Mouse (Mus musculus) lung, postnatal 0 days (tissue): ENCODE measurements around the gene Dhrs13. TPM values are rescaled to one million over a fixed set of nuclear protein-coding genes. Genes with fewer than 3 reads are reported as not detected.

Experiments
- ATAC-seq: fragments of 200-750 bp; cut with Nextera tagmentation; 2 replicates; pipeline ENCODE4 v1.8.0; 2017; ENCODE audit warnings: moderate library complexity
- DNase-seq: peaks from one replicate; pipeline ENCODE4 v3.0.0-alpha.2; 2016; ENCODE audit warnings: low spot score
- H3K27ac ChIP-seq: fragments of 300-500 bp; sonication (generic); 2 replicates; pipeline ENCODE4 v1.5.1; 2014; ENCODE audit warnings: antibody characterized with exemption, mild to moderate bottlenecking, low read length, mixed read lengths
- H3K27me3 ChIP-seq: fragments of 300-500 bp; sonication (generic); replicated peaks from 2 replicates; pipeline ENCODE4 v1.6.1; 2014; ENCODE audit warnings: low read length, mixed read lengths; ENCODE audit not compliant: insufficient read depth
- H3K36me3 ChIP-seq: fragments of 300-500 bp; sonication (generic); 2 replicates; pipeline ENCODE4 v1.6.1; 2014; ENCODE audit warnings: low read length, mixed read lengths; ENCODE audit not compliant: insufficient read depth
- H3K4me1 ChIP-seq: fragments of 300-500 bp; sonication (generic); 2 replicates; pipeline ENCODE4 v1.6.1; 2014; ENCODE audit warnings: antibody characterized with exemption, low read depth, low read length, mixed read lengths; ENCODE audit not compliant: insufficient read depth
- H3K4me2 ChIP-seq: fragments of 300-500 bp; sonication (generic); replicated peaks from 2 replicates; pipeline ENCODE4 v1.6.1; 2014; ENCODE audit warnings: low read depth, mild to moderate bottlenecking, low read length, moderate library complexity, mixed read lengths
- H3K4me3 ChIP-seq: fragments of 300-500 bp; sonication (generic); 2 replicates; pipeline ENCODE4 v1.5.1; 2014; ENCODE audit warnings: low read depth, low read length
- H3K9ac ChIP-seq: fragments of 300-500 bp; sonication (generic); replicated peaks from 2 replicates; pipeline ENCODE4 v1.6.1; 2014; ENCODE audit warnings: low read depth, mild to moderate bottlenecking
- H3K9me3 ChIP-seq: fragments of 300-500 bp; sonication (generic); 2 replicates; pipeline ENCODE4 v1.6.1; 2016; ENCODE audit warnings: low read length, mixed read lengths
- CTCF ChIP-seq: IDR thresholded peaks from 2 replicates; pipeline ENCODE4 v1.5.1; 2016; ENCODE audit warnings: antibody characterized with exemption, mild to moderate bottlenecking
- EP300 ChIP-seq: IDR thresholded peaks from 2 replicates; pipeline ENCODE4 v1.6.1; 2016; ENCODE audit warnings: antibody characterized with exemption, mild to moderate bottlenecking, control low read depth
- WGBS: fragments of 180-500 bp; shearing (Covaris S2); extraction: QIAGEN DNeasy Blood & Tissue Kit; methylation state at CpG from one replicate; pipeline ENCODE4 v1.1.7; 2014; 5-methylcytosine and 5-hydroxymethylcytosine counted together
- microRNA counts: library from miRNA; unstranded; fragments of <30 nt; microRNA quantifications from one replicate; lab custom pipeline; 2015
- microRNA-seq: library from miRNA; unstranded; fragments of <30 nt; microRNA quantifications from one replicate; pipeline ENCODE4, GENCODE M21; 2016
- polyA plus RNA-seq: library from polyadenylated mRNA; unstranded; fragments of >200 nt; fragmentation: Nextera tagmentation; extraction: Ambion mirVana; gene quantifications from 2 replicates; pipeline ENCODE4 v1.2.1, GENCODE M21; 2015

The Dhrs13 gene
- polyA plus RNA-seq, 1 experiment from 2014 or later = 9.4 TPM

DNA sequence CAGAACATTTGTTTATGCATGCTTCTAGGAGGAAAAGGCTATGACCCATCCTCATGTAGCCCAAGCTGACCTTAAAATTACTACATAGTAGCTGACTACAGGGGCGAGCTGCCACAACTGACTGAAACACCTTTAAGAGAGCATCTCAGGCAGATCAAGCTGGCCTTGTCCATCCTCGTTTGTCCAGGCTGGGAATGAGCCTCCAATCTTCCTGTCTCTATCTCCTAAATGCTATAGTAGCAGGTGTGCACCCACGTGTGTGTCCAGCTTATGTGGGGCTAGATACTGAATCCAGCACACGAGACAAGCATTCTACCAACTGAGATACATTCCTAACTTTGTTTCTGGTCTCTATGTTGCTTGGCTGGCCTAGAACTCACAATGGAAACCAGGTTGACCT, 42.6 kb downstream of the Dhrs13 start:
- peaks cover 3% of the 10 kb centered on the region; the same call in 1 of the 2 replicates for H3K4me1 ChIP-seq
- H3K27me3 ChIP-seq = no peaks in the 10 kb centered on the region
- DNase-seq (no peak), ATAC-seq (no peak)
- TF ChIP-seq EP300 (no peak), CTCF (no peak)
- H3K9me3 ChIP-seq = no peaks in the 10 kb centered on the region
- no peak overlapping the region for H3K4me3 ChIP-seq
- H3K27ac ChIP-seq = no peak overlapping the region
- WGBS = 87% methylated on average over 4 of the region's 4 CpGs
- no peak overlapping the region for H3K4me2 ChIP-seq
- H3K9ac ChIP-seq = no peak overlapping the region
- peaks cover 28% of the 10 kb centered on the region; the same call in 1 of the 2 replicates for H3K36me3 ChIP-seq

DNA sequence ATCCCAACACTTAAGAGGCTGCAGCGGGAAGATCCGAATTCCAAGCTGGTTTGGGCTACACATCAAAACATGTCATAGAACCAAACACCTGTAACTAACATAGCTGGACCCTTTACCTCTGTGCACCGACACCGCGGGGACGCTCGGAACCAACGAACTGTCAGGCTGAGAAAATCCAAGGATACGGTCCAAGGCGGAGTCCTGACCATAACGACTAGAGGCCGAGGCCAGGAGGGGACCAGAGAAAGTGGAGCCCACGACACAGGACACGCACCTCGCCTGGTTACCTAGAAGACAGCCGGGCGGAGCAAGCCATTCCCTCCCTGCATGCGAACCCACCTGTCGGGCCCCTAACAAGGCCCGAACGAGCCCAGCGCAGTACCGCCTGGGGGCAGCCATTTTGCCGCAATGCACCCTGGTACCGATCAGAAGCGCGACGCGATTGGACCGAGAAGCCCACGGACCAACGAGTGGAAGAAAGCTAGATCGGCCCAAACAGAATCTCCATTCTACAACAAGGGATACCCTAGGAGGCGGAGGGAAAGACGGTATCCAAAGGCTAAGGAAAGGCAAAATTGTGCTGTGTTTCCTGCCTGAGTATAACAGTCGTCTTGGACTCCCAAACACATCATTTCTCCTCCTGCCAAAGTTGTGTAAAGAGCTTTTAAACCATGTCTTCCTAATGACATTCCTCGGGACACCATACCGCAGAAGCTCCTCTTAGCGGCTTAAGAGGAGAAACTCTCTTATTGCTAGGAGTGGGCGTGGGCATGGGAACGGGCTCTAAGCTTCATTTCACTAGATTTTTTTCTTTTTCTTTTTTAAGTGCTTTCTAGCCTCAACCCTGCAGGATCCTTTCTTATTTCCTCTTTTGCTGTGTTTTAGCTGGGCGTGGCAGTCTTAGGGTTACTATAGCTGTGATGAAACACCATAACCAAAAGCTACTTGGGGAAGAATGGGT, 48.2 kb downstream of the Dhrs13 start, which contains the start of gene Eral1:
Gene Eral1, minus strand, starts transcription at position 423 of the 961 bp plus-strand sequence.
- peak; percentile 92 for DNase-seq
- Histone ChIP-seq H3K4me1 (peaks cover 5% of the 10 kb centered on the region; the same call in 1 of the 2 replicates), H3K4me3 (peak within 1 kb of the TSS; percentile 80), H3K27ac (peak within 1 kb of the TSS; percentile 48; the same call in 1 of the 2 replicates), H3K36me3 (peaks cover 5% of the 10 kb centered on the region; the same call in 1 of the 2 replicates), H3K27me3 (no peaks in the 10 kb centered on the region), H3K4me2 (peak within 1 kb of the TSS; percentile 72), H3K9me3 (no peaks in the 10 kb centered on the region), H3K9ac (peak within 1 kb of the TSS; percentile 88)
- TF ChIP-seq CTCF = no peak
- peak; percentile 98 for ATAC-seq
- WGBS = 1% methylated on average over 42 of the region's 42 CpGs

DNA sequence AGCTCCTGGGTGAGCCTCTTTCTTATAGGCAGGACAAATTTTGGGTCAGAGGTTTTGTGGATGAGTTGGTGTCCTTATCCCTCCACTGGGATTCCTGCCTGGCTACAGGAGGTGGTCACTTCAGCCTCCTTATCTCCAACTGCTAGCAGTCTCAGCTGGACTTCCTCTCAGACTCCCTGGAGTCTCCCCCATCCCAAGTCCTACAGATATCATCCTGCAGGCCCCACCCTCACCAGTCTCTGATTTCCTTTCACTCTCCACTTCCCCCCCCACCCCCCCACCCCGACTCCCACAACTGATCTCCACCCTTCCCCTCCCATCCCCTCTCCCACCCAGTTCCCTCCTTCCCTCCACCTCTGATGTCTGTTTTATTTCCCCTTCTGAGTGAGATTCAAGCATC, 51.5 kb downstream of the Dhrs13 start:
- no peaks in the 10 kb centered on the region for H3K27me3 ChIP-seq
- peaks cover 5% of the 10 kb centered on the region; the same call in 1 of the 2 replicates for H3K4me1 ChIP-seq
- WGBS = 13% methylated on average over 1 of the region's 1 CpGs
- DNase-seq = no peak
- no peak for TF ChIP-seq CTCF
- TF ChIP-seq EP300 = no peak
- H3K4me3 ChIP-seq = no peak overlapping the region
- no peak overlapping the region for H3K9ac ChIP-seq
- H3K9me3 ChIP-seq = no peaks in the 10 kb centered on the region
- H3K4me2 ChIP-seq = no peak overlapping the region
- no peaks in the 10 kb centered on the region for H3K36me3 ChIP-seq
- no peak for ATAC-seq
- no peak overlapping the region for H3K27ac ChIP-seq

DNA sequence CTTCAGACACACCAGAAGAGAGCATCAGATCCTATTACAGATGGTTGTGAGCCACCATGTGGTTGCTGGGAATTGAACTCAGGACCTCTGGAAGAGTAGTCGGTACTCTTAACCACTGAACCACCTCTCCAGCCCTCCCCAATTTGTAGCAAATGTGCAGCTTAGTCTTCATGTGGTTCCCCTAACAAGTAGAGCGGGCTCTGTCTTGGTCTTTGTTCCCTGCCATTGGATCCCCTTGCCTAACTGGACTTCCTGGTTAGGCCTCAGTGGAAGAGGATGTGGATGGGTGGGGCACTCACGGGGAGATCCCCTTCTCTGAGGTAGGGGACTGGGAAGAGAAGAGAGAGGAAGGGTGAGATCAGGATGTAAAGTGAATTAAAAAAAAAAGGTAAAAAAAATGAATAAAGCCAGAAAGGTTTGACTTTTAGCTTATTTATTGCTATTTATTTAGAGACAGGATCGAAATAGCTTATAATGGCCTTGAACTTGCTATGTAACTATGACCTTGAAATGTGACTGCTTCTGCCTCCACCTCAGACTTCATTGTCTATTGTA, 54.9 kb downstream of the Dhrs13 start:
- no peaks in the 10 kb centered on the region for H3K4me1 ChIP-seq
- no peak for TF ChIP-seq EP300
- TF ChIP-seq CTCF = no peak
- no peaks in the 10 kb centered on the region for H3K27me3 ChIP-seq
- 73% methylated on average over 4 of the region's 4 CpGs for WGBS
- ATAC-seq = no peak
- H3K4me3 ChIP-seq = no peak overlapping the region
- no peaks in the 10 kb centered on the region for H3K36me3 ChIP-seq
- no peak overlapping the region for H3K4me2 ChIP-seq
- H3K9me3 ChIP-seq = no peaks in the 10 kb centered on the region
- DNase-seq = no peak
- no peak overlapping the region for H3K27ac ChIP-seq
- no peak overlapping the region for H3K9ac ChIP-seq

MicroRNAs within 50 kb of the gene (microRNA counts, 519-probe panel; counts per million panel counts)
- microRNA mmu-miR-144 (lab: Ali Mortazavi, UCI) (6,049 counts per million, percentile 78 among the panel's probes with 10 or more counts), microRNA mmu-miR-451 (lab: Ali Mortazavi, UCI) (6,531 counts per million, percentile 87 among the panel's probes with 10 or more counts)

Small RNA genes within 50 kb of the gene (microRNA-seq; reads per million reads assigned to microRNA genes)
- 552 reads per million, percentile 68 among the genes with 10 or more reads in this experiment for gene Mir144
- not detected for gene Mir451a
- not detected for gene Mir451b

Other genes starting within 250 kb of the Dhrs13 start
- gene Gm10277, start 244.5 kb upstream of the Dhrs13 start, polyA plus RNA-seq = 0.90 and 1.2 TPM in 2 replicates
- 0.23 and 0.40 TPM in 2 replicates for gene Pipox, start 138.2 kb upstream of the Dhrs13 start, polyA plus RNA-seq
- 0.04 and 0.06 TPM in 2 replicates for gene Sez6, start 101.5 kb upstream of the Dhrs13 start, polyA plus RNA-seq
- 7.7 and 9.0 TPM in 2 replicates for gene Phf12, start 49.5 kb upstream of the Dhrs13 start, polyA plus RNA-seq
- 55.6 and 58.3 TPM in 2 replicates for gene Flot2, start 5.7 kb downstream of the Dhrs13 start, polyA plus RNA-seq
- 14.8 and 17.7 TPM in 2 replicates for gene Eral1, start 48.1 kb downstream of the Dhrs13 start, polyA plus RNA-seq
- gene Fam222b, start 62.4 kb downstream of the Dhrs13 start, polyA plus RNA-seq = 8.6 and 10.0 TPM in 2 replicates
- 33.0 and 33.9 TPM in 2 replicates for gene Traf4, start 133.3 kb downstream of the Dhrs13 start, polyA plus RNA-seq
- gene Nek8, start 144.4 kb downstream of the Dhrs13 start, polyA plus RNA-seq = 11.7 and 14.4 TPM in 2 replicates
- gene Tlcd1, start 144.4 kb downstream of the Dhrs13 start, polyA plus RNA-seq = 18.2 and 20.0 TPM in 2 replicates
- 991 and 1,079 TPM in 2 replicates for gene Rpl23a, start 151.3 kb downstream of the Dhrs13 start, polyA plus RNA-seq
- 103 and 104 TPM in 2 replicates for gene Rab34, start 156.2 kb downstream of the Dhrs13 start, polyA plus RNA-seq
- 8.1 and 11.2 TPM in 2 replicates for gene Proca1, start 161.1 kb downstream of the Dhrs13 start, polyA plus RNA-seq
- 96.2 and 109 TPM in 2 replicates for gene Sdf2, start 213.5 kb downstream of the Dhrs13 start, polyA plus RNA-seq
- gene Supt6, start 213.7 kb downstream of the Dhrs13 start, polyA plus RNA-seq = 11.4 and 12.2 TPM in 2 replicates
- 59.9 and 72.9 TPM in 2 replicates for gene 2610507B11Rik, start 229.5 kb downstream of the Dhrs13 start, polyA plus RNA-seq